Mouse (Mus musculus): ENCODE measurements at regions not wholly inside any gene's neighbourhood (a gene's known extent, or its start where the extent isn't known, plus 50 kb on each side); places are given as distances from the start of the nearest gene placed in this dataset.
A peak's percentile ranks its signal among the peaks of the same experiment; 100 is the strongest.

GRCm38 (mm10) chr15:7010966-7011695, 79.3 kb upstream of the Lifr start:
- H3K4me1 ChIP-seq, result peaks cover 22% of the 10 kb centered on the region
- H3K4me3 ChIP-seq, result no peak overlapping the region
- no peaks in the 10 kb centered on the region for H3K27me3 ChIP-seq (ENCODE audit: insufficient read depth, poor library complexity, severe bottlenecking)
- 58% methylated on average over 4 of the region's 4 CpGs for WGBS
- no peak overlapping the region for H3K27ac ChIP-seq
- DNase-seq (ENCODE audit: low spot score), result no peak
- H3K36me3 ChIP-seq, result no peaks in the 10 kb centered on the region
- H3K9me3 ChIP-seq, result no peaks in the 10 kb centered on the region

- DNase-seq (ENCODE audit: low spot score), result no peak
- WGBS, result 65% methylated on average over 2 of the region's 2 CpGs
- no peaks in the 10 kb centered on the region for H3K9me3 ChIP-seq
- H3K27me3 ChIP-seq (ENCODE audit: insufficient read depth, poor library complexity, severe bottlenecking), result no peaks in the 10 kb centered on the region
- H3K27ac ChIP-seq, result no peak overlapping the region
- H3K4me1 ChIP-seq, result peaks cover 26% of the 10 kb centered on the region
- no peaks in the 10 kb centered on the region for H3K36me3 ChIP-seq
- H3K4me3 ChIP-seq, result no peak overlapping the region
Observed at GRCm38 (mm10) chr15:7011696-7012070, 78.7 kb upstream of the Lifr start.

GRCm38 (mm10) chr15:7012446-7012845, 78.0 kb upstream of the Lifr start:
- Histone ChIP-seq H3K36me3 (no peaks in the 10 kb centered on the region), H3K4me3 (no peak overlapping the region), H3K9me3 (no peaks in the 10 kb centered on the region), H3K27me3 (ENCODE audit: insufficient read depth, poor library complexity, severe bottlenecking) (no peaks in the 10 kb centered on the region), H3K4me1 (peaks cover 29% of the 10 kb centered on the region), H3K27ac (no peak overlapping the region)
- DNase-seq (ENCODE audit: low spot score), result no peak
- 93% methylated on average over 6 of the region's 6 CpGs for whole genome bisulfite sequencing

- Histone ChIP-seq H3K4me1 (peaks cover 31% of the 10 kb centered on the region), H3K27ac (no peak overlapping the region), H3K36me3 (no peaks in the 10 kb centered on the region), H3K4me3 (no peak overlapping the region), H3K27me3 (ENCODE audit: insufficient read depth, poor library complexity, severe bottlenecking) (no peaks in the 10 kb centered on the region), H3K9me3 (no peaks in the 10 kb centered on the region)
- 83% methylated on average over 5 of the region's 5 CpGs for WGBS
- DNase-seq (ENCODE audit: low spot score), result no peak
Observed at GRCm38 (mm10) chr15:7013047-7013446, 77.4 kb upstream of the Lifr start.

- Histone ChIP-seq H3K27me3 (ENCODE audit: insufficient read depth, poor library complexity, severe bottlenecking) (no peaks in the 10 kb centered on the region), H3K4me3 (no peak overlapping the region), H3K27ac (peak overlapping the region; percentile 22; the same call in 1 of the 2 replicates), H3K36me3 (no peaks in the 10 kb centered on the region), H3K9me3 (no peaks in the 10 kb centered on the region), H3K4me1 (peaks cover 31% of the 10 kb centered on the region)
- WGBS, result 44% methylated on average over 2 of the region's 2 CpGs
- DNase-seq (ENCODE audit: low spot score), result no peak
Observed at GRCm38 (mm10) chr15:7014984-7015383, 75.4 kb upstream of the Lifr start.

- Histone ChIP-seq H3K4me1 (peaks cover 31% of the 10 kb centered on the region), H3K27me3 (ENCODE audit: insufficient read depth, poor library complexity, severe bottlenecking) (no peaks in the 10 kb centered on the region), H3K27ac (no peak overlapping the region), H3K4me3 (no peak overlapping the region), H3K9me3 (no peaks in the 10 kb centered on the region), H3K36me3 (no peaks in the 10 kb centered on the region)
- no peak for DNase-seq (ENCODE audit: low spot score)
- 38% methylated on average over 3 of the region's 3 CpGs for WGBS
Observed at GRCm38 (mm10) chr15:7016018-7016417, 74.4 kb upstream of the Lifr start.

GRCm38 (mm10) chr15:7017281-7017845, 73.1 kb upstream of the Lifr start:
- no peak for DNase-seq (ENCODE audit: low spot score)
- 15% methylated on average over 6 of the region's 6 CpGs for WGBS
- Histone ChIP-seq H3K9me3 (no peaks in the 10 kb centered on the region), H3K4me3 (no peak overlapping the region), H3K27me3 (ENCODE audit: insufficient read depth, poor library complexity, severe bottlenecking) (no peaks in the 10 kb centered on the region), H3K36me3 (no peaks in the 10 kb centered on the region), H3K4me1 (peaks cover 27% of the 10 kb centered on the region), H3K27ac (no peak overlapping the region)

- no peak for DNase-seq (ENCODE audit: low spot score)
- Histone ChIP-seq H3K9me3 (no peaks in the 10 kb centered on the region), H3K36me3 (no peaks in the 10 kb centered on the region), H3K4me3 (no peak overlapping the region), H3K4me1 (peaks cover 7% of the 10 kb centered on the region), H3K27me3 (ENCODE audit: insufficient read depth, poor library complexity, severe bottlenecking) (no peaks in the 10 kb centered on the region), H3K27ac (no peak overlapping the region)
Observed at GRCm38 (mm10) chr15:7022660-7023059, 67.8 kb upstream of the Lifr start.

- no peaks in the 10 kb centered on the region for H3K9me3 ChIP-seq
- no peak overlapping the region for H3K27ac ChIP-seq
- WGBS, result 83% methylated on average over 4 of the region's 4 CpGs
- no peaks in the 10 kb centered on the region for H3K27me3 ChIP-seq (ENCODE audit: insufficient read depth, poor library complexity, severe bottlenecking)
- no peak for DNase-seq (ENCODE audit: low spot score)
- H3K4me3 ChIP-seq, result no peak overlapping the region
- no peaks in the 10 kb centered on the region for H3K36me3 ChIP-seq
- peaks cover 19% of the 10 kb centered on the region for H3K4me1 ChIP-seq
Observed at GRCm38 (mm10) chr15:7025194-7025593, 65.2 kb upstream of the Lifr start.

- 49% methylated on average over 6 of the region's 6 CpGs for WGBS
- no peak for DNase-seq (ENCODE audit: low spot score)
- Histone ChIP-seq H3K27ac (no peak overlapping the region), H3K27me3 (ENCODE audit: insufficient read depth, poor library complexity, severe bottlenecking) (no peaks in the 10 kb centered on the region), H3K4me3 (no peak overlapping the region), H3K36me3 (no peaks in the 10 kb centered on the region), H3K9me3 (no peaks in the 10 kb centered on the region), H3K4me1 (peaks cover 23% of the 10 kb centered on the region)
Observed at GRCm38 (mm10) chr15:7031297-7032043, 58.9 kb upstream of the Lifr start.

- Histone ChIP-seq H3K27me3 (ENCODE audit: insufficient read depth, poor library complexity, severe bottlenecking) (no peaks in the 10 kb centered on the region), H3K4me3 (no peak overlapping the region), H3K9me3 (no peaks in the 10 kb centered on the region), H3K27ac (no peak overlapping the region), H3K36me3 (no peaks in the 10 kb centered on the region), H3K4me1 (peaks cover 8% of the 10 kb centered on the region; the same call in 1 of the 2 replicates)
- DNase-seq (ENCODE audit: low spot score), result no peak
- WGBS, result 46% methylated on average over 8 of the region's 8 CpGs
Observed at GRCm38 (mm10) chr15:7037475-7037874, 52.9 kb upstream of the Lifr start.

GRCm38 (mm10) chr15:7039119-7039518, 51.3 kb upstream of the Lifr start:
- no peaks in the 10 kb centered on the region for H3K36me3 ChIP-seq
- DNase-seq (ENCODE audit: low spot score), result no peak
- H3K9me3 ChIP-seq, result no peaks in the 10 kb centered on the region
- no peak overlapping the region for H3K27ac ChIP-seq
- WGBS, result 88% methylated on average over 5 of the region's 5 CpGs
- H3K4me1 ChIP-seq, result peaks cover 11% of the 10 kb centered on the region
- H3K27me3 ChIP-seq (ENCODE audit: insufficient read depth, poor library complexity, severe bottlenecking), result no peaks in the 10 kb centered on the region
- no peak overlapping the region for H3K4me3 ChIP-seq

GRCm38 (mm10) chr15:7039825-7040224, 50.6 kb upstream of the Lifr start:
- 90% methylated on average over 4 of the region's 4 CpGs for WGBS
- DNase-seq (ENCODE audit: low spot score), result no peak
- Histone ChIP-seq H3K4me1 (peaks cover 18% of the 10 kb centered on the region), H3K4me3 (no peak overlapping the region), H3K9me3 (no peaks in the 10 kb centered on the region), H3K27me3 (ENCODE audit: insufficient read depth, poor library complexity, severe bottlenecking) (no peaks in the 10 kb centered on the region), H3K36me3 (no peaks in the 10 kb centered on the region), H3K27ac (no peak overlapping the region)

All from heart, embryonic 10.5 days (tissue).